Mouse (Mus musculus) limb, embryonic 14.5 days (tissue): ENCODE measurements at regions not wholly inside any gene's neighbourhood (a gene's known extent, or its start where the extent isn't known, plus 50 kb on each side); places are given as distances from the start of the nearest gene placed in this dataset.
A peak's percentile ranks its signal among the peaks of the same experiment; 100 is the strongest.

Source experiments
- ATAC-seq: fragments of 200-750 bp; cut with Nextera tagmentation; 2 replicates; pipeline ENCODE4 v1.8.0; 2017; ENCODE audit warnings: low read depth, moderate number of reproducible peaks, moderate TSS enrichment; ENCODE audit not compliant: low FRiP score
- DNase-seq: peaks from one replicate; pipeline ENCODE4 v3.0.0-alpha.2; 2015; ENCODE audit warnings: low spot score
- H3K27ac ChIP-seq: fragments of 300-500 bp; sonication (generic); replicated peaks from 2 replicates; pipeline ENCODE4 v1.5.1; 2014; ENCODE audit warnings: low read depth, mild to moderate bottlenecking, low read length, moderate library complexity, mixed read lengths
- H3K27me3 ChIP-seq: fragments of 300-500 bp; sonication (generic); 2 replicates; pipeline ENCODE4 v1.6.1; 2014; ENCODE audit warnings: low read length, mixed read lengths; ENCODE audit not compliant: control insufficient read depth, insufficient read depth
- H3K36me3 ChIP-seq: fragments of 300-500 bp; sonication (generic); 2 replicates; pipeline ENCODE4 v1.6.1; 2014; ENCODE audit warnings: mild to moderate bottlenecking, low read length, moderate library complexity, mixed read lengths; ENCODE audit not compliant: control insufficient read depth, insufficient read depth
- H3K4me1 ChIP-seq: fragments of 300-500 bp; sonication (generic); 2 replicates; pipeline ENCODE4 v1.6.1; 2014; ENCODE audit warnings: antibody characterized with exemption, low read length, mixed read lengths; ENCODE audit not compliant: control insufficient read depth, insufficient read depth
- H3K4me2 ChIP-seq: fragments of 300-500 bp; sonication (generic); replicated peaks from 2 replicates; pipeline ENCODE4 v1.6.1; 2014; ENCODE audit warnings: low read depth, mild to moderate bottlenecking, low read length, moderate library complexity; ENCODE audit not compliant: severe bottlenecking
- H3K4me3 ChIP-seq: fragments of 300-500 bp; sonication (generic); replicated peaks from 2 replicates; pipeline ENCODE4 v1.5.1; 2014; ENCODE audit warnings: low read length
- H3K9ac ChIP-seq: fragments of 300-500 bp; sonication (generic); 2 replicates; pipeline ENCODE4 v1.6.1; 2014; ENCODE audit warnings: mild to moderate bottlenecking, low read depth, low read length, moderate library complexity; ENCODE audit not compliant: severe bottlenecking
- H3K9me3 ChIP-seq: fragments of 300-500 bp; sonication (generic); 2 replicates; pipeline ENCODE4 v1.6.1; 2016; ENCODE audit warnings: low read length; ENCODE audit not compliant: control insufficient read depth
- POLR2A ChIP-seq: fragments of 200-500 bp; IDR thresholded peaks from 2 replicates; pipeline ENCODE4 v1.8.0; 2012; ENCODE audit warnings: inconsistent platforms, mild to moderate bottlenecking, moderate library complexity, borderline replicate concordance; ENCODE audit not compliant: insufficient read depth, insufficient read length; ENCODE audit errors: extremely low read depth
- WGBS: fragments of 180-500 bp; shearing (Covaris S2); extraction: QIAGEN DNeasy Blood & Tissue Kit; methylation state at CpG from one replicate; pipeline ENCODE4 v1.1.7; 2014; 5-methylcytosine and 5-hydroxymethylcytosine counted together

GRCm38 (mm10) chr10:96515923-96516258, 100.9 kb upstream of the Btg1 start:
- H3K4me2 ChIP-seq, result no peak overlapping the region
- 75% methylated on average over 2 of the region's 2 CpGs for WGBS
- no peak overlapping the region for H3K27ac ChIP-seq
- no peak overlapping the region for H3K4me3 ChIP-seq
- H3K4me1 ChIP-seq, result 0 out of 2 replicates have a peak, but pooled peaks cover 3% of the 10 kb centered on the region
- no peak overlapping the region for H3K9ac ChIP-seq
- ATAC-seq, result no peak
- DNase-seq, result no peak
- no peaks in the 10 kb centered on the region for H3K27me3 ChIP-seq
- H3K36me3 ChIP-seq, result no peaks in the 10 kb centered on the region
- TF ChIP-seq POLR2A, result no peak
- no peaks in the 10 kb centered on the region for H3K9me3 ChIP-seq

GRCm38 (mm10) chr10:96519411-96519810, 97.4 kb upstream of the Btg1 start:
- H3K4me3 ChIP-seq, result no peak overlapping the region
- ATAC-seq, result no peak
- 0 out of 2 replicates have a peak, but pooled peaks cover 3% of the 10 kb centered on the region for H3K4me1 ChIP-seq
- DNase-seq, result no peak
- H3K36me3 ChIP-seq, result no peaks in the 10 kb centered on the region
- no peak overlapping the region for H3K9ac ChIP-seq
- H3K27me3 ChIP-seq, result no peaks in the 10 kb centered on the region
- no peak for TF ChIP-seq POLR2A
- WGBS, result 48% methylated on average over 3 of the region's 3 CpGs
- no peak overlapping the region for H3K27ac ChIP-seq
- no peaks in the 10 kb centered on the region for H3K9me3 ChIP-seq
- H3K4me2 ChIP-seq, result no peak overlapping the region

GRCm38 (mm10) chr10:96520995-96521760, 95.6 kb upstream of the Btg1 start:
- Histone ChIP-seq H3K9ac (no peak overlapping the region), H3K36me3 (no peaks in the 10 kb centered on the region), H3K4me3 (no peak overlapping the region), H3K27ac (no peak overlapping the region), H3K27me3 (no peaks in the 10 kb centered on the region), H3K4me1 (0 out of 2 replicates have a peak, but pooled peaks cover 3% of the 10 kb centered on the region), H3K4me2 (no peak overlapping the region), H3K9me3 (no peaks in the 10 kb centered on the region)
- ATAC-seq, result peak; percentile 63
- DNase-seq, result peak; percentile 39
- 76% methylated on average over 8 of the region's 8 CpGs for WGBS
- no peak for TF ChIP-seq POLR2A

- H3K9ac ChIP-seq, result no peak overlapping the region
- ATAC-seq, result no peak
- WGBS, result 28% methylated on average over 20 of the region's 20 CpGs
- no peak overlapping the region for H3K27ac ChIP-seq
- no peaks in the 10 kb centered on the region for H3K36me3 ChIP-seq
- no peak overlapping the region for H3K4me2 ChIP-seq
- DNase-seq, result no peak
- H3K4me3 ChIP-seq, result no peak overlapping the region
- no peaks in the 10 kb centered on the region for H3K4me1 ChIP-seq
- TF ChIP-seq POLR2A, result no peak
- H3K27me3 ChIP-seq, result no peaks in the 10 kb centered on the region
- H3K9me3 ChIP-seq, result no peaks in the 10 kb centered on the region
Measured at GRCm38 (mm10) chr10:96523967-96524801, 92.6 kb upstream of the Btg1 start.

- H3K4me2 ChIP-seq, result no peak overlapping the region
- no peak for DNase-seq
- WGBS, result 80% methylated on average over 3 of the region's 3 CpGs
- no peak overlapping the region for H3K9ac ChIP-seq
- H3K27ac ChIP-seq, result no peak overlapping the region
- TF ChIP-seq POLR2A, result no peak
- H3K36me3 ChIP-seq, result no peaks in the 10 kb centered on the region
- no peak for ATAC-seq
- no peaks in the 10 kb centered on the region for H3K9me3 ChIP-seq
- H3K4me1 ChIP-seq, result no peaks in the 10 kb centered on the region
- H3K27me3 ChIP-seq, result no peaks in the 10 kb centered on the region
- no peak overlapping the region for H3K4me3 ChIP-seq
Measured at GRCm38 (mm10) chr10:96527864-96528263, 88.9 kb upstream of the Btg1 start.
